Mouse (Mus musculus) heart, embryonic 13.5 days (tissue): ENCODE data around the gene Phf24. TPM values are rescaled to one million over a fixed set of nuclear protein-coding genes. Genes with fewer than 3 reads are reported as not detected.

Experiments used
- ATAC-seq: fragments of 200-750 bp; cut with Nextera tagmentation; 2 replicates; pipeline ENCODE4 v1.8.0; 2017; ENCODE audit warnings: moderate TSS enrichment; ENCODE audit not compliant: insufficient number of reproducible peaks, low FRiP score, low TSS enrichment; ENCODE audit errors: extremely low read depth
- H3K27ac ChIP-seq: fragments of 300-500 bp; sonication (generic); replicated peaks from 2 replicates; pipeline ENCODE4 v1.5.1; 2015; ENCODE audit warnings: moderate library complexity, mild to moderate bottlenecking, inconsistent platforms
- H3K27me3 ChIP-seq: fragments of 300-500 bp; sonication (generic); replicated peaks from 2 replicates; pipeline ENCODE4 v1.6.1; 2015; ENCODE audit warnings: mild to moderate bottlenecking, inconsistent platforms
- H3K36me3 ChIP-seq: fragments of 300-500 bp; sonication (generic); 2 replicates; pipeline ENCODE4 v1.6.1; 2015; ENCODE audit warnings: mild to moderate bottlenecking, inconsistent platforms
- H3K4me1 ChIP-seq: fragments of 300-500 bp; sonication (generic); 2 replicates; pipeline ENCODE4 v1.6.1; 2015; ENCODE audit warnings: inconsistent platforms
- H3K4me2 ChIP-seq: fragments of 300-500 bp; sonication (generic); 2 replicates; pipeline ENCODE4 v1.6.1; 2015; ENCODE audit warnings: inconsistent platforms, mild to moderate bottlenecking, moderate library complexity
- H3K4me3 ChIP-seq: fragments of 300-500 bp; sonication (generic); 2 replicates; pipeline ENCODE4 v1.5.1; 2015; ENCODE audit warnings: moderate library complexity, mild to moderate bottlenecking, inconsistent platforms
- H3K9ac ChIP-seq: fragments of 300-500 bp; sonication (generic); 2 replicates; pipeline ENCODE4 v1.6.1; 2015; ENCODE audit warnings: inconsistent platforms, mild to moderate bottlenecking, moderate library complexity
- H3K9me3 ChIP-seq: fragments of 300-500 bp; sonication (generic); 2 replicates; pipeline ENCODE4 v1.6.1; 2016; ENCODE audit warnings: inconsistent platforms
- WGBS: fragments of 180-500 bp; shearing (Covaris S2); methylation state at CpG from one replicate; pipeline ENCODE4 v1.1.7; 2015; ENCODE audit warnings: mixed read lengths; 5-methylcytosine and 5-hydroxymethylcytosine counted together
- polyA plus RNA-seq: library from polyadenylated mRNA; unstranded; fragments of >200 nt; fragmentation: Nextera tagmentation; extraction: Ambion mirVana; gene quantifications from 2 replicates; pipeline ENCODE4 v1.2.1, GENCODE M21; 2015

Phf24 gene
- polyA plus RNA-seq = 3.7 and 4.0 TPM in 2 replicates

DNA sequence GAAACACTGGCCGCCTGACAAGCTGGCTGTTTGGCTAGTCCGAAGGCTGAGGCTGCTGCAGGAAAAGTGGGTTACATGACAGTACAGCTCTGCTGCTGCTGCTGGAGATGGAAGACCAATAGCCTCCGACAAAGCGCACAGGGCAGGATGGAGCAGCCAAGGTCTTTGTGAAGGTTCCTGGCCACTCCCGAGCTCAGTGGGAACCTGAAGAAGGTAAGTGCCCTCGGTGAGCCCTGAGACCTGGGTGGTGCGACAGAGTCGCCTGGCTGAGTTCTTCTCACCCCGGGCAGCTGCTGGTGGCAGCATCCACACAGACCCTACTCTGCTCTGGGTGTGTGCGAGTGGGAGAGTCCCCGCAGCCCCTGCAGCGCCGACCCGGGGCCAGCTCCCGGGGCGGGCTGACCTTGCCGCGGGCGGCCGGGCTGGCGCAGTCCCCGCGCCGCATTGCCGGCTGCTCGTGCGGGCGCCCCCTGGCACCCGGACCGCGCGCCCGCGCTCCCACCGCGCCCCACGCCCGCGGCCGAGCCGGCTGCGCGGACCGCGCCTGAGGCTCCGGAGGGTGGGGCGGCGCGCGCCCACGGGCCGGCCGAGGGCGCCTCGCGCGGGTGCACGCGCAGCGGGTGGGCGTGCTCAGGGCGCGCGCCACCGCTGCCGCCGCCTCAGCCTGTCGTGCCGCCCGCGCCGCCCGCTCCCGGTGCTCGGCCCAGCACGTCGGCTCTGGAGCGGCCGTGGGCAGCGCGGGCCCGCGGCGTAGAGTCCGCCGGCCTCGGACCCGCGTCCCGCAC lies at the start of gene Phf24:
Phf24 (plus strand) TSS at position 44 of the 785 bp plus-strand sequence.
- Histone ChIP-seq H3K4me2 (peak within 1 kb of the TSS; percentile 78), H3K4me3 (peak within 1 kb of the TSS; percentile 74), H3K36me3 (no peaks in the 10 kb centered on the region), H3K9me3 (no peaks in the 10 kb centered on the region), H3K27ac (no peak within 1 kb of the TSS), H3K4me1 (peaks cover 6% of the 10 kb centered on the region; the same call in 1 of the 2 replicates), H3K27me3 (peaks cover 76% of the 10 kb centered on the region), H3K9ac (peak within 1 kb of the TSS; percentile 88)
- ATAC-seq = peak; percentile 66; the same call in 1 of the 2 replicates
- WGBS = 3% methylated on average over 88 of the region's 90 CpGs

DNA sequence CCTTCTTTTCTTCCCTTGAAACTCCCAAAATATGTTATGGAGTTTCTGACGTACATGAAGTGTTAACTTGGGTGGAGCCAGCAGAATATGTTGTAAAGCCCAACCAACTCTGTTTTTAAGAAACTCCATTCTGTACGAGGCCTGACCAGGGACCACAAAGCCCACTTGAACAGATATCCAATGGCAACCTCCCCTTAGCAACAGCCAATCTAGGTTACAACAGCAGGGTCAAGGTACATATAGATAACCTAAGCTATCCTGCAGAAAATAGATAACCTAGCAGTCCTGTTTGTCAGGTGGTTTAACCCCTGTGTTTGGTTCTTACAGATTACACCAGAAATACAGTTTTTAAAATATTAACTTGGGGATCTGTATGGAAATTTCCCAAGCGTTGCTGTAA lies 49.1 kb upstream of the Phf24 start:
- WGBS = 50% methylated on average over 3 of the region's 3 CpGs
- H3K4me2 ChIP-seq = no peak overlapping the region
- ATAC-seq = no peak

GRCm38 (mm10) chr4:42868193-42868592 lies 48.3 kb upstream of the Phf24 start:
- Histone ChIP-seq H3K9ac (no peak overlapping the region), H3K27me3 (peaks cover 23% of the 10 kb centered on the region), H3K4me3 (no peak overlapping the region), H3K27ac (no peak overlapping the region), H3K4me1 (no peaks in the 10 kb centered on the region), H3K4me2 (no peak overlapping the region), H3K36me3 (no peaks in the 10 kb centered on the region), H3K9me3 (no peaks in the 10 kb centered on the region)
- ATAC-seq = no peak
- WGBS = 82% methylated on average over 5 of the region's 5 CpGs

More for the DNA sequence above, 49.1 kb upstream of the Phf24 start:
- Histone ChIP-seq H3K27me3 (peaks cover 17% of the 10 kb centered on the region), H3K36me3 (no peaks in the 10 kb centered on the region), H3K27ac (no peak overlapping the region), H3K9me3 (no peaks in the 10 kb centered on the region), H3K4me3 (no peak overlapping the region), H3K9ac (no peak overlapping the region), H3K4me1 (no peaks in the 10 kb centered on the region)

- ATAC-seq = no peak
- 71% methylated on average over 5 of the region's 5 CpGs for WGBS
- Histone ChIP-seq H3K9ac (no peak overlapping the region), H3K4me3 (no peak overlapping the region), H3K4me1 (no peaks in the 10 kb centered on the region), H3K4me2 (no peak overlapping the region), H3K9me3 (no peaks in the 10 kb centered on the region), H3K27ac (no peak overlapping the region), H3K36me3 (no peaks in the 10 kb centered on the region), H3K27me3 (peaks cover 27% of the 10 kb centered on the region)
Measured at GRCm38 (mm10) chr4:42870748-42871147, 45.7 kb upstream of the Phf24 start.

GRCm38 (mm10) chr4:42872151-42872550 lies 44.3 kb upstream of the Phf24 start:
- 90% methylated on average over 7 of the region's 7 CpGs for WGBS
- ATAC-seq = no peak
- H3K4me3 ChIP-seq = no peak overlapping the region
- H3K27me3 ChIP-seq = peaks cover 32% of the 10 kb centered on the region
- H3K36me3 ChIP-seq = no peaks in the 10 kb centered on the region
- no peak overlapping the region for H3K9ac ChIP-seq
- H3K9me3 ChIP-seq = no peaks in the 10 kb centered on the region
- no peaks in the 10 kb centered on the region for H3K4me1 ChIP-seq
- H3K4me2 ChIP-seq = no peak overlapping the region
- H3K27ac ChIP-seq = no peak overlapping the region

DNA sequence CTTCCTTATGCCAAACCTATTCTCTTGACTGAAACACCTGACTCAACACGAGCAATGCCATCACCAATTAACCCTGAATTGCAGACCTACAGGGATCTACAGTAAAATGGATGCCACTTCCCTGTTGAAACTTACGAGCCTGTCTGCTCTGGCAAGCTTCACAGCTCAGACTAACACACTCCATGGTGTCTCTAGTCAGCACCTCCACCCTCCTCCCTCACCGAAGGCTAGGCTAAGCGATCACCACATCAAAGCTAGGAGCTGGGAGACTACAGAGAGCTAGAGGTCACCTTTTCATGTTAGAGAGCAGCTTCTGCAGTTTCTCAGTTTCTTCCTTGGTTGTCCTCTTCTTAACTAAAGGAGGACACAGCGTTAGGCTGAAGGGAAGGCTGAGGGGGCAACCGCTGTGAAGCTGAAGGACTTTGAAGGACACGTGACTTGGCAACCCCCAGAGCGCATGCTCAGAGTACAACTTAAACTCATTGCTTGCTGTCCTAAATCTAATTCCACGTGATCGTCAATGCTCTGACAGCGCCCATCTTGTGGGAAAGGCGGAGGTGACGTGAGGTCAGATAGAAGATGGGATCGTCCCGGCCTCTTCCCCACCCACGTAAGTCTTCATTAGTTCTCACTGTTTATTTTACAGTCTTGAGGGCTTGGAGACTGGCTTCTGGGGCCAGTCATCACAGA lies 43.6 kb upstream of the Phf24 start:
- Histone ChIP-seq H3K9ac (no peak overlapping the region), H3K27me3 (peaks cover 32% of the 10 kb centered on the region), H3K27ac (no peak overlapping the region), H3K4me3 (no peak overlapping the region), H3K4me2 (no peak overlapping the region), H3K4me1 (no peaks in the 10 kb centered on the region), H3K36me3 (no peaks in the 10 kb centered on the region), H3K9me3 (no peaks in the 10 kb centered on the region)
- 69% methylated on average over 16 of the region's 16 CpGs for WGBS
- no peak for ATAC-seq

- no peak for ATAC-seq
- no peak within 1 kb of the TSS for H3K4me3 ChIP-seq
- H3K27ac ChIP-seq = no peak within 1 kb of the TSS
- no peak within 1 kb of the TSS for H3K9ac ChIP-seq
- no peaks in the 10 kb centered on the region for H3K9me3 ChIP-seq
- peaks cover 25% of the 10 kb centered on the region; the same call in 1 of the 2 replicates for H3K27me3 ChIP-seq
- no peak within 1 kb of the TSS for H3K4me2 ChIP-seq
- no peaks in the 10 kb centered on the region for H3K36me3 ChIP-seq
- 69% methylated on average over 7 of the region's 7 CpGs for WGBS
- H3K4me1 ChIP-seq = no peaks in the 10 kb centered on the region
Measured at GRCm38 (mm10) chr4:42874134-42874533, 42.3 kb upstream of the Phf24 start, which contains the start of gene Fam205c. Fam205c (minus strand) TSS chr4:42874234.

GRCm38 (mm10) chr4:42876586-42877291 lies 39.7 kb upstream of the Phf24 start:
- Histone ChIP-seq H3K9ac (no peak overlapping the region), H3K9me3 (no peaks in the 10 kb centered on the region), H3K27ac (no peak overlapping the region), H3K4me1 (peaks cover 7% of the 10 kb centered on the region; the same call in 1 of the 2 replicates), H3K27me3 (peaks cover 19% of the 10 kb centered on the region; the same call in 1 of the 2 replicates), H3K4me3 (no peak overlapping the region), H3K4me2 (no peak overlapping the region), H3K36me3 (no peaks in the 10 kb centered on the region)
- 26% methylated on average over 5 of the region's 5 CpGs for WGBS
- ATAC-seq = no peak

DNA sequence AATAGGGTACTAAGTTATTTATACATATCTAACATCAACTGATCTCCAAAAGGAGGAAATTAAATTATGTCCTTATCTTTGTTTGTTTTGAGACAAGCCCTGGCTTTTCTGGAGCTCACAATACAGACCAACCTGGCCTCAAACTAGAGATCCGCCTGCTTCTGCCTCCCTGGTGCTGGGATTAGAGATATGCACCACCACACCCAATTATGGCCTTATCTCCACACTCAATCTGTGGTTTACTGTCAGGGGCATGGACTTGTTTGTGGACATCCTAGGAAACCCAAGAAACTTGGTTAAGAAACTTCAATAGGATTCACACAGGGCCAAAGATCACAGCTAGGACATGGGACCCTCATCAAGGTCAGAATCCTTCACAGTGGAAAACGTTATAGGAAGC lies 38.8 kb upstream of the Phf24 start:
- H3K9ac ChIP-seq = no peak overlapping the region
- ATAC-seq = no peak
- H3K4me3 ChIP-seq = no peak overlapping the region
- H3K4me2 ChIP-seq = no peak overlapping the region
- peaks cover 14% of the 10 kb centered on the region; the same call in 1 of the 2 replicates for H3K27me3 ChIP-seq
- 69% methylated on average over 2 of the region's 2 CpGs for WGBS
- H3K4me1 ChIP-seq = peaks cover 7% of the 10 kb centered on the region; the same call in 1 of the 2 replicates
- no peaks in the 10 kb centered on the region for H3K9me3 ChIP-seq
- no peaks in the 10 kb centered on the region for H3K36me3 ChIP-seq
- no peak overlapping the region for H3K27ac ChIP-seq

GRCm38 (mm10) chr4:42879829-42880676 lies 36.4 kb upstream of the Phf24 start:
- 47% methylated on average over 16 of the region's 16 CpGs for whole genome bisulfite sequencing
- peaks cover 7% of the 10 kb centered on the region; the same call in 1 of the 2 replicates for H3K4me1 ChIP-seq
- no peaks in the 10 kb centered on the region for H3K9me3 ChIP-seq
- 0 out of 2 replicates have a peak overlapping the region, but pooled peaks have one; percentile 3 for H3K4me3 ChIP-seq
- H3K27ac ChIP-seq = 0 out of 2 replicates have a peak overlapping the region, but pooled peaks have one; percentile 36
- ATAC-seq = no peak; the same call in 1 of the 2 replicates
- peaks cover 9% of the 10 kb centered on the region; the same call in 1 of the 2 replicates for H3K27me3 ChIP-seq
- no peaks in the 10 kb centered on the region for H3K36me3 ChIP-seq
- H3K9ac ChIP-seq = peak overlapping the region; percentile 21; the same call in 1 of the 2 replicates
- peak overlapping the region; percentile 18 for H3K4me2 ChIP-seq
